Mouse (Mus musculus) urinary bladder, postnatal 36 days (tissue): ENCODE data around the gene Trio.
A peak's percentile ranks its signal among the peaks of the same experiment; 100 is the strongest.
"Not testable (repeated sequence)": the region's sequence is repeated elsewhere in the genome, so short reads cannot be mapped to it uniquely, and the experiment has no call there.

ENCODE experiments used
- DNase-seq, 2 experiments: peaks; one replicate each; pipeline ENCODE4 v3.0.0; 2022; ENCODE audit warnings: low spot score in 2 of 2, mixed read lengths in 1 of 2

Gene Trio

DNA sequence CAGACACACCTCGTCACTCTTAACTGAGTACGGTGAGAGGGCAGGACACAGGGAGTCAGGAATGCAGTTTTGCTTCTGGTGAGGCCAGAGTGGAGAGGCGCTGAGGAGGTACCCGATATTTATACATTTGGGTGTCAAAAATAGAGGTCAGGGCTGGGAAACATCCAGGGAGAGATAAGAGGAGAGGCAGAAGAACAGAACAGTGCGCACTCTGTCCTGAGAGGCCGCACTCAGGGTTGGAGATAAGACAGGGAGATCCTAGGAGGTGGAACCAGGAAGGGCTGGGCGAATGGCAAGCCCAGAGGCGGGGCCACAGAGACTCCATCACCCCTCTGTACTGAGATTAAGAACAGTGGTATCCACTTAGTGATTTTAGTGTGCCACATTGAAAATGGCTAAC is 185.1 kb downstream of the Trio start:
- DNase-seq = no peak

DNA sequence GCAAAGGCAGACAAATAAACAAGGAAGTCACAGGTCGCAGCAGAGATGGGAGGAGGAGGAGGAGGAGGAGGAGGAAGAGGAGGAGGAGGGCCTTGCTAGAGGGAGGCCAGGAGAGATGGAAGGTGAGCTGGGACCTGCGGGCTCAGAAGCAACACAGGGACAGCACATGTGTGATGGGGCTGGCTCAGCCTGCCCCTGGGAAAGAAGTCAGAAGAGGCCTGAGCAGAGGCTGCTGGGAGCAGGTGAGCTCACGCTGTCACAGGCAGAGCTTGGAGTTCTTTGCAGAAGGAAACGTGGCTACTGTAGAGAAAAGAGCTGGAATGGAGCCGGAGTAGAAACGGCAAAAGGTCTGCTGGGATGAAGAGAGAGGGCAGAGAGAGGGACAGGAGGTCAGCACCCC is 185.5 kb downstream of the Trio start:
- DNase-seq = no peak

DNA sequence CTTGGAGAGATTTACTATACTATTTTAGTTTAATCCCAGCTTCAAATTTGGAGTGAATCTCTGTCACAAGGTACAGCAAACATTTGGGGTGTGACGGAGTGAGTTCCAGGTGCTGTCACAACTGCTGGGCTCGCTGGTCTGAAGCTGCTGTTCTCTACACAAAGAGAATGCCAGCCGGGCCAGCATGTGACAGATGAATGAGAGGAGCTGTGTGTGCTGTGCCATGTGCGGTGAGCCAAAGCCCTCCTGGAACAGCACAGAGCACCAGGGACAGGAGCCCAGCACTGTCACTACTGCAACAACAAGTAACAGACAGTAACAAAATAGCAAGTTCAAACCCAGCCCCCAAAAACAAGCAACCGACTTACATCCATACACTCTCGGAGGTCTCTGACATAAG is 194.0 kb downstream of the Trio start:
- no peak for DNase-seq

DNA sequence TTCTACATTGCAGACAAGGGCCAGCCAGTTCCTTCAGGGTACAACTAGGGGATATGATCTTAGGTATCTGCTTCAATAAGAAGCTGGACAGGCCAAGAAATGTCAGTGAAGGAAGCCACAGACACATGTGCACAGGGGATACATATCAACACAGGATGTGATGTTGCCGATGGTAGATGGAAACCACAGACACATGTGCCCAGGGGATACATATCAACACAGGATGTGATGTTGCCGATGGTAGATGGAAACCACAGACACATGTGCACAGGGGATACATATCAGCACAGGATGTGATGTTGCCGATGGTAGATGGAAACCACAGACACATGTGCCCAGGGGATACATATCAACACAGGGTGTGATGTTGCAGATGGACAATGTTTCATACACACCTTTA is 197.8 kb downstream of the Trio start:
- not testable (repeated sequence) for DNase-seq

DNA sequence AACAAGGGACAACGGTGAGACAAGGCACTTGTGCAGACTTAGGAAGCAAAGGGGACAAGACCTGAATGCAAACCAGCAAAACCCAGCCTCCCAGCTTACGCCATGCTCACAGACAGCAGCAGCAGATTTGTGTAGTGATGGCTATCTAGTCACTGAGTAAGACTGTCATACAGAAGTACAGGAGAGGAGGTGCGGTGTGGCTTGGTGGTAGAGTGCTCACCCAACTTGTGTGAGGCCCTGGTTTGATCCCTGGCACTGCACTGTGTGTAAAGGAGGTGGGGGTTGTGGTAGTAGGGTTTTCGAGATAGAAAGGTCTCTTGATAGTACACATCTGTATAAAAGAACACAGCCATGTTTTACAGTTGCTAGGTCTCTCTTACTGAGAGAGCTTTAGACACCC is 198.8 kb downstream of the Trio start:
- DNase-seq = no peak

DNA sequence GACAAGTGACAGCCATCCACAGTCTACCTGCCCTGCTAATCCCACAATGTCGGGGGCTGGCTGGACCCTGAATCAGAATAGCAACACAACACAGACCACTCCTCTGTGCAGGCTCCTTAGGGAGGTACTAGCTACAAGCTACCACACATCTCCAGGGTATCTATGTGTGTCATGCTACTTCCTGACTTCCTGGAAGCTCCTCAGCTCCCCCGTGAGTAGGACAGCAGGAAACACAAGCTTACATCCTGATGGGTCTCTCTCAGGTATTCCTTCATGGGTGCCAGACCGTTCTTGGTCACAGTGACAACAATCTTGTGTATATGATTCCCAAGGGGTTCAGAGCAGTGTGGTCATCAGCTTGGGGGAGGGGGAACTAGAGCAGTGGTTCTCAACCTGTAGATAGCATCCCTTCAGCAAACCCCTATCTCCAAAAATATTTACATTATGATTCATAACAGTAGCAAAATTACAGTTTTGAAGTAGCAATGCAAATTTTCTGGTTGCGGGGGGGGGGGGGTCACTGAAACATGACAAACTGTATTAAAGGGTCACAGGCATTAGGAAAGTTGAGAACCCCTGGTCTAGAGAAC is 199.5 kb downstream of the Trio start:
- DNase-seq = no peak

DNA sequence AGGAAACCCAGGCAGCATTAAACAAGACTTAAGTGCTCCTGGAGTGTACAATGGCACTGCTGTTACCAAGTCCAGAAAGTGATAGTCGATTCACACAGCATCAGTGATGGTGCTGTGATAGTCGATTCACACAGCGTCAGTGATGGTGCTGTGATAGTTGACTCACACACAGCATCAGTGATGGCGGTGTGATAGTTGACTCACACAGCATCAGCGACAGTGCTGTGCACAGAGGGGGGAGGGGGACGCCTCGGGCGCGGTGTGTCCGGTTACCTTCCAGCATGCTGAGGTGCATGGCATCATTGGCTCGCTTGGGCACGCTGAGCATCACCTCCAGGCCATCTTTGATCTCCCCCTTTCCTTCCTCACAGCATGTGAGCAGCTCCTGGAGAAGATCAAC is 200.3 kb downstream of the Trio start:
- DNase-seq = no peak

DNA sequence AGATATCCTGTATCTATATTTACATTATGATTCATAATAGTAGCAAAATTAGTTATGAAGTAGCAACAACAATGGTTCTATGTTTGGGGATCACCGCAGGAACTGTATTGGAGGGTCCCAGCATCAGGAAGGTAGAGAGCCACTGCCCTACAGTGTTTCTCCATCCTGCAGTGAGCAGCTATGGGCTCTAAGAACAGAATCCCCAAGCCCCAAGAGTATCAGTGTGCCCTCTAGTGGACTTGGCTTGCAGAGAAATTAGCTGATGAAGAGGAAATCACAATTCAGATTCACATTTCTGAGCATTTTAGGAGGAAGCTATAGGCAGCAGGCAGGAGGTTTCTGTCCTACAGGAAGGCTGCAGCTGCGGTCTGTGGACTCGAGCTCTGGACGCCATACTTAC is 202.1 kb downstream of the Trio start:
- no peak for DNase-seq

DNA sequence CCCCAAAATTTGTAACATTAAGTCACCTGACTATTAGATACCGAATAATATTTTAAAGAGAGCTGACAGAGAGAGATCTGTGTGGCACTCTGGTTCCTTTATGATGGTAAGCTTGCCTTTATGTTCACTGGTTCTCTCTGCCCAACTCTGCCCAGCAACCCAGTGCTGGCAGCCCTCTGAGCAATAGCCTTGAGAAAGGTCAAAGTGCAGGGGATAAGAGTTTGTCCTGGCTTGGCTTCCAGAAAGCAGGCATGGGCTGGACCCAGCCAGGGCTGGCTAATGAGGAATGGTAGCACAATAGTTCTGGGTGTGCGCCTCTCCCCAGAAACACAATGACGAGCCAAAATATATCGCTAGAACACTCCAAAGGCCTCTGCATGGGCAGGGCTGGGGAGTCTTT is 203.2 kb downstream of the Trio start:
- DNase-seq = no peak

DNA sequence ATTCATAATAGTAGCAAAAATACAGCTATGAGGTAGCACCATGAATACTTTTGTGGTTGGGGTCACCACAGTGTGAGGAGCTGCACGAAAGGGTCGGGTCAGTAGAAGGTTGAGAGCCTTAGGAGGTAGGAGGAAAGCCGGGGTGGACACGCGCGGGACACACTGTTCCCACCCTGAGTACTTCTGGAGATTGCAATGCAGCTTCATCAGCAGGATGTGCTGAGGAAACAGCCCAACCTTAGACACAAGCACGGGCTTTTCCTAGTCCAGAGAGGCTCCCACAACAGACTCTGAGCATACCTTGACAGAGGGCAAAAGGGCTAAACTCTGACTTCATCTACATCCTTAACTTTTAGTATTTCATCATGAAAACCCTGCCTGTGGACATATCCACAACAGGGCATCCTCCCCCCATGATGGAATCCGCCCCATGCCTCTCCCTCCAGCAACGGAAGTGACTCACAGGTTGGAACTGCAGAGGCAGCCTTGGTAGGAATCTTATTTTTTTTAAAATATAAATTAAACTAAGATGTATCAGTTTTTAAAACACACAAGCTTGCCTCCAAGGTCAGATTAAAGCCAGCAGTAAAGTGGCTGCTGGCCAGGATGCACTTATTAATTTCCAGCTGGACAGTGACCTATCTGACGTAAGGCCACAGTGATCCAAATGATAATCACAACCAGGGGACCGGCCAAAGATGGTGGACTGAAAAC is 203.8 kb downstream of the Trio start:
- no peak for DNase-seq

DNA sequence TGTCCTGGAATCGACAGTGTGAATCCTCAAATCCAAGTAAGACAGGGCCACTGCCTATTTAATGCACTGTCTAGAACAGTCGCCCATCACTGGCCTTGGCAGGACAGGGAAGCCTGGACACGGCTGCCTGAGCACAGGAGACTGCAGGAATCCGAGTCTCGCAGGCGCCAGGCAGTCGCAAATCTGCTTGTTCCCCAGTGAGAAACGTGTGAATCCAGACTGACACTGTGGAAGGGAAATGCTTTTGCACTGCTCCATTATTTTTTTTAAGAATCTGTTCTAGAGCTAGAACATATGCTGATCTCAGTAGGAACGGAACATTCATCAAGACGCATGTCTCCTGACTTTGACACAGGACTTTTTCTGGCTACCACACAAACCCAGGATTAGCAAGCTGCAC is 208.6 kb downstream of the Trio start:
- no peak for DNase-seq

DNA sequence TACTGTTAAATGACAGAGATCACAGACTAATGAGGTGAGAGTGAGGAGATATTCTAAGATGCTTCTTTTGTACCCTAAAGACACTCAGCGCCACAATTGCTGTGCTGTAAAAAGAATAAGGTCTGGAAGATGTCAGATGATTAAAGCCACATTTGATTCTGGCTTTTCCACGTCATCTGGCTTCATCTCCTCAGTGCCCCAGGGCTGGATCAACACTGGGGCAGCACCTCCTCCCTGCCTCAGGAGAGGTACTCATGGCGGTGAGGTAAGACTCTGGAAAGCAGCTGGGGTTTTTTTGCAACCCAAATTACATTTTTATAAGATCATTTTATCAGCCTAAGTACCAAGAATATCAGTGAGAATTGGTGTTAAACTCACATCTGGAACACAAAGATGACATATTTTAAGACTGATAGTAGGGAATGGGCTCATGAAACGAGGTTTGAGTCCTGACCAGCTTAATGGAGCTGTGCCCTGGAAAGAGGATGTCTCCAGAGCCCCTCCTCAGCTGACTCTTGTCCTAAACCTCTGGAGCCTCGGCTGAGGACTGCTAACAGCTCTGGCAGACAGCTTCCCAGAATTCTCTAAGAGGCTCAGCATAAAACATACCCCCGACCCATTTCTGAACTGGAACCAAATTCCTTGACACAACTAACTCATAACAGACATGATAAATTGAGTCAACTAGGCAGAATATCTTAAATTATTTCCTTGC is 210.8 kb downstream of the Trio start:
- no peak for DNase-seq

DNA sequence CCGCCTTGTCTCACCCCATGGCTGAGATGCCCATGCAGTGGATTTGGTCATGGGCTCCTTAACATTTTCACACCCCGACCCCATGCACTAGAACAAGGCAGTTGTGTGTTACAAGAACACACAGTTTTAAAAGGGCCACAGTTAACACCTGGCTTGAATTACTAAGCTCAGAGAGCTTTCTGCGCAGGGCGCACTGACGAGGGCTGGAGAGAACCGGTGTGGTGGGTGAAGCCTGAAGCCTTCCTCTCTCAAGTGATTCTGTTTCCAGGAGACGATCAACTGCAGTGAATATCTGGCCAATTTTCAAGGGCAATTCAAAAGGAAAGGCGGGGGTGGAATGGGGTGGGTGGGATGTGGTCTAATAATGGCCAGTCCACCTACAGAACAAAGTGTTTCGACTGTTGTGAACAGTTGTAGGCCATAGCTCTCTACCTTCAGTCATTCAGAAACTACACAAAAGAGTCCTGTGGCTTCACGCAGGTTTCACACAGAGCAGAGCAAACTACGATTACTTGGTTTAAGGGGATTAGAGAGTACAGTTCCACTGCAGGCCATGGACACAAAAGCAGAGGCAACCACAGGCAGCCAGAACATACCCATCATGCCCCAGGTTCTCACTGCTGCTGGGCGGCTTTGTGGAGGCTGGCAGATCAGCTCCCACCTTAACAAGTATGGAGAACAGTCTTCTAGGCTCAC is 214.7 kb downstream of the Trio start:
- no peak for DNase-seq

DNA sequence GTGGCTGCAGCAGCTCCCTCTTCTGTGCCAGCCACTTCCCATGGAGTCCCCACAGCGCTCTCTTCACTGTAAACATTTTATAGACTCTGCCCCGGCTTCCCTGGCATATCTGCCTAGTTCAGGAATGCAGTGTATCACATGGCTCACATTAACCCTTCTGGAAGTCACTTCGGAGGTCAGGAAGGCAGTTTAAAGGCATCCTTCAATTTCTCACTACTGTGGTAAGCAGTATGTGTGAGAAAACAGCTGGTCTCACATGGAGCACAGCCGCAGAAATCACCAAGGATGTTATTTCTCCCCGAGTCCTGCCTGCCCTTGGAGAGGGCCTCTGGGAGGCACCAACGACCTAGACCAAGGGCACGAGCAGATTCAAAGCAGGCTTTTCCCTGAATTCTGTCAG is 215.4 kb downstream of the Trio start:
- no peak for DNase-seq

DNA sequence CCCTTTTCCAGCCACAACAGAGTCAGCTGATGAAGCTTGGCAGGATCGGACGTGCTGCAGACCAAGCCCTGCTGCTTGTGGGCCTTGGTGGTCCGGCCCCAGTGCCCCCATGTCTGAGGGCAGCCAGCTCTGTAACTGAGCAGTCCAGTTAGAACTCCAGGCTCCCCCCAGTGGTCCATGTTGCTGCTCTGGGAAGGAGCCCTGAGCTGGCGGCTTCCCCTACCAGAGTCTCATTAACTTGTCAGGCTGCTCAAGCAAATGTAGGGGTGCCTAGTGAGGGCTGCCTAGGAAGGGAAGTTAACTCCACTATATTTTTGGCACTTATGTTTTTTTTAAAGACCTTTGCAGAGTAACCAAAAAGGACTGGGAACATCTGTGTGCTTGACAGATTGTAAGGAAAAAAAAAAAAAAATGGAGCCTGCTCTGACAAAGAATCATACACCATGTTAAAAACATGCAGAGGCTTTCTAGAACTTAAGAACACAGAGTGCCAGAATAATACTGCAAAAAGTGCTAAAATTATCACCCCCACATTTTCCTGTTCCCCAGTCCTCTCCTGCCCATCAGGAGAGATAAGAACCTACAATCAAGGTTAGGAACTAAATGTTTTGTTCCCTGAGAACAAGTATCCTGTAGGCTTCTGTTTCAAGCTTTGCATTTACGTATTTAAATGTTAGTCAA is 216.9 kb downstream of the Trio start:
- peak in 1 of 2 experiments; percentile 34 for DNase-seq

DNA sequence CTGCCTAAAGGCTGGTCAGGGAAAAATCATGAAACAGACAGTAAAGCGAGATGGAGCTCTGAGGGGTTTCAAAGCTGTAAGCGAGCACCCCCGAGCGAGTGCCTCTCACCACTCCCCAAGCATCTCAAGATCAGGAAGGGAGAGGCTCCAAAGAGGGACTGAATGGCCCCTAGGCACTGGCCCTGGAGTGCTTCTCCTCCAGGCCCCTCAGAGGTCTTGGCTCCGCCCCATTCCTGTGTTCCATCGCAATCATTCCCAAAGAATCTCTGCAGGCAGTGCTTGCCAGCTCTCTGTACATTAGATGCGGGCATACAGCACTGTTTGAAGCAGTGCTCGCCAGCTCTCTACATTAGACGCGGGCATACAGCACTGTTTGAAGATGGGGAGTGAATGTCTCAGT is 219.4 kb downstream of the Trio start:
- DNase-seq = no peak

DNA sequence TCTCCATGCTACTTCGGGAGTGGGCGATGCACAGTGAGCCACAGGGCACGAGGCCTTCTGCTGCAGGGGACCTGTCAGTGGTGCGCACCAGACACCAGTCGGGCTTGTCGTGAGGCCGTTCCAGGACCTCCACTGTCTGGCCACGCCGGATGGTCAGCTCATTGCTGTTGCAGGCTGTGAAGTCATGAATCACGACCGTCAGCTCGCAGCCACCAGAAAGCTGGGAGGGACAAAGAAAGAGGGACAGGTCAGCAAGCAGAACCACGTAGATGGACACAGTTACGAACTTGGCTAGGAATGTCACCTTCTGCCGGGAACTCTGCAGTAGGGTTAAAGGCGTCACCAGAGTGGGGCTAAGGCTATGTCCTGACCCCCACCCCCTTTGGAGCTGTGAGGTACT is 220.0 kb downstream of the Trio start:
- no peak for DNase-seq

DNA sequence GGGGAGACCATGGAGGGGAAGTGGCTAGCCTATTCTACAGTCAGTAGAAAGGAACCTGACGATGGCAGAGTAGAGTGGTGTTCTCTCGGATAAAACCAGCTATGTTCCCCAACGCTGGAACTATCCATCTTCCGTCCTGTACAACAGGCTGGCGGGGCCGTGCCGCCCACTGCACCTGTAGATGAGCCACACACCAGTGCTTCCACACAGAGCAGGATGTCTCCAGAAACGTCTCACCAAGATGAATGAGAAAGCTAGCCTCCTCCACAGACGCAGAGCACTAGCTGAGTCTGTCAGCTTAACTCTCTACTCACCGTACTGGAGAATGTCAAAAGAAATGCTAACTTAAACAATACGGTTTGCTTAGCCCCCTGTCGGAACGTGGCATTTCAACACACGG is 221.2 kb downstream of the Trio start:
- no peak for DNase-seq

DNA sequence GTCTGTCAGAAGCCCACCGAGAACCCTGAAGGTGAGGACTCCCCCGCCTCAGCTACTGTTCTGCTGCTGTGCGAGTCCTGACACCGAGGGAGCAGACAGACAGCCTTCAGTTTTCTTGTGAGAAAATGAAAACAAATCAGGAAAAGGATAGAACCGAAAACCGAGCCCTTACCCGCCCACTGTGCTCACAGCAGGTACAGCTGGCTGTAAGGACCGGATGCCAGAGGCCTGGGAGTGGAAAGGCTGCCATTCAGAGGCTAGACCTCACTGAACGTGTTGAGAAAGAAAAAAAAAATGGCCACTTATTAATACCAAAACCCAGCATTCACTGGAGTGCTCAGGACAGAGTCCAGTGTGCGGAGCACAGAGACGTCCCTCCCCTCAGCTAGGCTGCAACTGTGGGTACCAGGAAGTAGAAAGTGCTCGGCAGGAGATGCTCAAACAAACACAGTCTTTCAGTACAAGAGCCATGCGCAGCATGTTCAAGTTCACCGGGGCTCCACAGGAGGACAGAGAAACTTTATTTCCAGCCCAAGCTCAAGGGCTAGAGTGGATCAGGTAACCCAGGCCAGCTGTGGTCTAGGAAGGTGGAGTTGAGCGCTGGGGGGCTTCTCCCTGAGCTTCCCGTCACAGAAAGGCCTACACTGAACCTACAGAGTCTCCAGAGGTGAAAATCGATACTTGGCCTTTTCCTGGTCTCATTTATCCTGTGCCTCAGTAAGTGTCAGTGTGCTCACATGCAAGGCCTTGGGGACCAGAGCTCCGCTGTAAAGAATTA is 221.9 kb downstream of the Trio start:
- no peak for DNase-seq

DNA sequence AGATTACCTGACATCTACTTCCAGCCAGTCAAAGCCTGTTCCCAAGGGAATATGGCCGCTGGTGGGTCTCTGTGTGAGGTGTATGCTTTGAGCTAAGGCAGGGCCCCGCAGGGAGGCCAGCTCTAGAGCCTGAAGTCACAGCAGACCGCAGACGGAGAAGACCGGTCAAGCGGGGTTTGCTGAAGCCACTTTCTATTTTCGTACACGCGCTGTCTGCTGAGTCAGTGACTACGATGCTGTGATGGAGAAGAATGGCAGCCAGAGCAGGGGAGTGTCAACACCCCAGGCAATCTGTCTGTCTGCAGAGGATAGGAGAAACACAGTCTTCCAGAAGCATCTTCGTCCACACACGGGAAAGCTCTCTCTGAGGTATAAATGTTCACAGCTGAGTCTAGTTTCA is 223.4 kb downstream of the Trio start:
- DNase-seq = no peak

DNA sequence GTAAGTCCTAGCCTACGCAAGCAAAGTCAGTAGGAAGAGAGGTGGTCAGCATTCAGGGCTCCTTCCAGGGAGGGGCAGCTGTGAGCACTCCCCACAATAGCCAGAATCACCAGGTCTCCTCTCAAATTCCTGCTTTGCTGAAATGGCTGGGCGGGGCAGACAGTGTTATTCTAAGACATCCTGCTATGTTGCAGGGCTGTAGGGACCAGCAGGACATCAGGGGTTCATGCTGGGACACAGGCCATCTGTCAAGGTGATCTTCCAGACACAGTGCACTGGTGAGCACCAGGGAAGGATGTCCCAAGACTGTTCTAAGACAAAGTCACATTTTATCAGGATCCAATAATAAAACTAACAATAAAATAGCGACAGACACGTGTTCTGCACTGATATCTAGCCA is 224.5 kb downstream of the Trio start:
- no peak for DNase-seq
